Mouse (Mus musculus): ENCODE data around the gene Pla2g4e.
"Not testable (repeated sequence)": the region's sequence is repeated elsewhere in the genome, so short reads cannot be mapped to it uniquely, and the experiment has no call there.

Pla2g4e gene

DNA sequence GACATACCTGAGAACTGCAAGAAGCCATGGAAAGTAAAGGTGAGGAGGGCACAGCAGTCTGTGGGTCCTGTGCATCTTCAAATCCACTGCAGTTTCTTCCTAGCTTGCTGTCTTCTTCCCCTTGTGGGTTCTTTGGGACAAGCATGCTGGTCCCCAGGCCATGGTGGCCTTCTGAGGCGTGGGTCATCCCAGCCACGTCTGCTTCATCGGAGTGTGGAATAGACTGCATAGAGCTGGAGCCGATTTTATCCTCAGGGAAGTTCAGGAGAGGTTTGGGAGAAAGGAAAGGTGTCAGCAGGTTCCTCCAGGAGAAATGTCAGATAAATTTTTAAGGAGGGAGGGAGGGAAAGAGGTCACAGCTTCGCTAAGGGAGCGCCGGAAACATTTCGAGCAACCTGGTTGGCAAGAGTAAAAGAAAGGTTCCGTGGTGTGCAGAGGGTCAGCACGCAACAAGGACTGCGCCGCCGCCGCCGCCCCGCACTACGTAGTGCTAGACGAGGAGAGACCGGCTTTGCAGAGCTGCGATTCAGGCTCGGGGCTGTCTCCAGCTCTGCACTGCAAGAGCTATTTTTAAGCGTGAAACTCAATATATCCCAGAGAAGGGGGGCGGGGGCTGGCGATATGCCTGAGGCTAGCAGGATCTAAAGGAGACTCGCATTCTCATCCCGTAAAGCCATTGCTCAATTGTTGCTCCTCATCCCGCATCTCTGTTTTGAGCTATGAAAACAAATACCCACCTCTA is at the start of gene Pla2g4e:
Pla2g4e (minus strand) TSS at position 657 of the 742 bp plus-strand sequence.
- in situ Hi-C loops (cut with MboI, MseI), result loop anchor here (5.0 kb wide), 1 partner anchor 48 kb away; no protein-coding TSS in a partner anchor

DNA sequence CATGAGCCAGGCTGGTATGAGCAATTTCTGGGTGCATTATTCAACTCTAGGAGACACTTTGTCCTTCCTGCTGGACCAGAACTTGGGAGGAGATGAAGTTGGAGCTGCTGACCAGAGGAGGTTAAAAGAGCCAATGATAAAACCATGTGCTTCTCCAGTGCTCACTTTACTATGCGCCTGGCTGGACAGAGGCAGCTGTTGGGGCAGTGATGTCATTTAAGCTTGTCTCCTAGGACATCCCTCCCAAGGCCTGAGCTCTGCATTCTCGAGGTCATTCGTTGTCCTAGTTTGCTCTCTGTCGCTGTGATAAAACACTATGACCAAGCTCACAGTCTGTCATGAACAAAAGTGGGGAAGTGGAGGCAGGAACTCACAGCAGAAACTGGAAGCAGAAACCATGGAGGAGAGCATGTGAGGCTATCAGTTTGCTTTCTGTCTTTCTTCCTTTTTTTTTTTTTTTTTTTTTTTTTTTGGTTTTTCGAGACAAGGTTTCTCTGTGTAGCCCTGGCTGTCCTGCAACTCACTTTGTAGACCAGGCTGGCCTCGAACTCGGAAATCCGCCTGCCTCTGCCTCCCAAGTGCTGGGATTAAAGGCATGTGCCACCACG is 46.4 kb upstream of the Pla2g4e start:
- in situ Hi-C loops (cut with MboI, MseI), result no loop called here

DNA sequence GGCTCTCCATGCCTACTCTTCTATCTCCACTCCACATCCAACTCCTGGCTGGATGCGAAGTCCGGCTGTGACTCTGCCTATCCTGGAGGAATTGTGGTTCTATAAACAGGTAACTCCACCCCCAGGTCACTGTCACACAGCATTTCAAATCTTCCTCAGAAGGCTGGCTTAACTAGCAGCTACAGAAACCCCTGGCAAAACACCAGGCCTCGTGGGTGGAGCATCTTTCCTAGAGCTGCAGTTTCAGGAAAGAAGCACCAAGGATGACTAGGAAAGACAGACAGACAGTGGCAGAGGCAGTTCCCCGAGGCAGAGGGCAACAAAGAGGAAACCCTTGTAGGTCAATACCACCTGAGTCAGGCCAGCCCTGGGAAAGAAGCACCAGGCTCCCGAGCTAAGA is 43.9 kb upstream of the Pla2g4e start, which contains the start of gene Pla2g4d:
Pla2g4d (minus strand) TSS at position 203 of the 400 bp plus-strand sequence.
- in situ Hi-C loops (cut with MboI, MseI), result no loop called here

DNA sequence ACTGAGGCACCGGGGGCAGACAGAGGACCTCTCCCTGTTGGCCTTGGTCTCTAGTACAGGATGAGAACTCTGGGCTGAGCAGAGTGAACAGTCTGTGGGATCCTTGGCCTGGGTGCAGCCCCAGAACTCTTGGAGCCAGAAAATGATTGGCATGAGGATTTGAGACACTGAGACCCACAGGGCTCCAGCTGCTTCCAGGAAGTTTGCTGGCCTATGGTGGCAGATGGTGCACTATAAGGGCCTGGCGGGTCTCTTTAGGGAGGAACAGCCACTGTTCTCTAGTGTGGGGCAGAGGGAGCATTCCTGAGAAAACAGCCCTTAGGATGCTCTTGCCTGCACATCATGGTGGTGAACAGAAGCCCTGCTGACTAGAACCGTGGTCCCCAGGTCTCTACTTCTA is 43.3 kb upstream of the Pla2g4e start:
- in situ Hi-C loops (cut with MboI, MseI), result no loop called here

DNA sequence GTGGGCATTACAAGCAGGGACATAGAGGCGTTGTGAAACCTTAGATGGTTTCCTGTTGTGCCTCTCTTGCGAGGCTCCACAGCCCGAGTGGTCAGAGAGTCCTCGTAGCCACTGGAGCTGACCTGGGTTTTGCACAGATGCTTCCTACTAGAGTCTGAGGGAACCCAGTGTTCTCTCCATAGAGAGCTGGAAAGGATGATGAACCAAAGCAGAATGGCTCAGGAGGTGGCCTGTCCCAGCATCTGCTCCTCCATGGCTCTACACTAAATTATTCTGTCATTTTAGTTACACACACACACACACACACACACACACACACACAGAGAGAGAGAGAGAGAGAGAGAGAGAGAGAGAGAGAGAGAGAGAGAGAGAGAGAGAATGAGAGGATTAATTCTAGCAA is 40.5 kb upstream of the Pla2g4e start:
- in situ Hi-C loops (cut with MboI, MseI), result no loop called here

DNA sequence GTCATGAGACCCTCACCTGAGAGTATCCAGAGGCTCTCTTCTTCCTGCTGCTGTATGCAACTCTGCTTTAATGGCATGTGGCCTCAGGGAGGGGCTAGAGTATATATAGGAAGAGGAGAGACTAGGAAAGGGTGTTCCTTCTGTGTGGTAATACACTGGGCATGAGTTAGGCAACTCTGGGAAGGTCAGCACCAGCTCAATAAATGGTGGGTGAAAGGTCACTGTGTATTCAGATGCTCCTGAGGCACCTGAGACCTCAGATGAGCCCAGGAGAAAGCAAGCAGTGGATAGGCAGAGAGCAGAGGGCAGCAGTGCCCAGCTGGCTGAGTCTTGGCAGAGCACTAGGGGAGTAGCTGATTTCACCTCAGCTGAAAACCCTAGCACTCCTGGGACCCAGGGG is 39.6 kb upstream of the Pla2g4e start:
- in situ Hi-C loops (cut with MboI, MseI), result loop anchor here (5.0 kb wide), 1 partner anchor 97 kb away; no protein-coding TSS in a partner anchor

DNA sequence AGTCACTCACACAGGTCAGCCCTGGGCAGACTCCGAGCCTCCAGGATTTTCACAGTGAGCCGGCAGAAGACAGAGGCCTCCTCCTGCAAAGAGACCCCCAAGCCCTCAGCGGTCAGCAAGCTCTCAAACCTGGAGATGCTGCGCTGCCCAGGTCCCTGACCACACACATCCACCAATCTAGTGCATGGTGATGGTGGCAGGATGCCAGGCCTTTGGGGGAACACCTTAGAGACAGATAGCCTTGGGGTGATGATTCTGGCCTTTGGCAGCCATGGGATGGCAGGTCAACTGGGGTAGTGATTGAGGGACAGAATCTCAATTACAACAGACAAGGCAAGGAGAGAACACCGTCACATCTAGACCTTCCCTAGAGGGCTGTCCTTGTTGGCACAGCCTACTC is 39.0 kb upstream of the Pla2g4e start:
- in situ Hi-C loops (cut with MboI, MseI), result loop anchor here (5.0 kb wide), 1 partner anchor 97 kb away; no protein-coding TSS in a partner anchor

DNA sequence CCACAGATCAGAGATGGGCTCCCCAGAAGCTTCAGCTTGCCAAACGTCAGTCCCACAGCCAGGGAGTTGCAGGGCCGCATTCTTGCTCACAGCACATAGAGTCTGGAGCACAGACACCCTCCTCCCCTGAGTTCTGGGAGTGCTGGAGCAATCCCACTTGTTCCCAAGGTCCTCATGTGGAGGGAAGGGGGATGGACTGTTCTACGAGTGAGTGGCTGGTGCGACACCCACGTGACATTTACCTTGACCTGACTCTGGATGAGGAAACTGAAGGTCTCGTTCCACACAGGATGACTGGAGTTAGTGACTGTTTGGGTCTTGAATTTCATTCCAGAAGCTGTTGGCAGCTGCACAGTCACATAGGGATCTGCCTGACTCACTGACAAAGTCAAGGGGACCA is 38.4 kb upstream of the Pla2g4e start:
- in situ Hi-C loops (cut with MboI, MseI), result loop anchor here (5.0 kb wide), 1 partner anchor 96 kb away; no protein-coding TSS in a partner anchor

DNA sequence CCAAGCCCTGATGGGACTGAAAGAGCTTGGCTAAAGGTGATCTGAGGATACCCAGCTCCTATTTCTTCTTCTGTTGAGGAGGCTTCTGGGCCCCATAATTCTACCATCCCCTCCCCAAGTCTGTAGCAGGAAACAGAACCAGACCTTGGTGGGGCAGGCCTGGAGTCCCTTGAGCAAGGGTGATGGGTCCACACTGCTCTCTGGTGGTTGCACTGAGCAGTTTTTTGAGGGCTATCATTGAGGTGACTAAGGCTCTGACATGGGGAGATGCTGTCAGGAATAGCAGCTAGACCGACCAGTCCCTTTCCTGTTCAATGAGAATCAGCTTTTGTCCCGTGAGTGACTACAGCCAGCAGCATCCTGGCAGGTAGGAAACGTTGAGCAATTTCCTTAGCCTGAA is 36.1 kb upstream of the Pla2g4e start:
- in situ Hi-C loops (cut with MboI, MseI), result loop anchor here (5.0 kb wide), 1 partner anchor 94 kb away; no protein-coding TSS in a partner anchor

DNA sequence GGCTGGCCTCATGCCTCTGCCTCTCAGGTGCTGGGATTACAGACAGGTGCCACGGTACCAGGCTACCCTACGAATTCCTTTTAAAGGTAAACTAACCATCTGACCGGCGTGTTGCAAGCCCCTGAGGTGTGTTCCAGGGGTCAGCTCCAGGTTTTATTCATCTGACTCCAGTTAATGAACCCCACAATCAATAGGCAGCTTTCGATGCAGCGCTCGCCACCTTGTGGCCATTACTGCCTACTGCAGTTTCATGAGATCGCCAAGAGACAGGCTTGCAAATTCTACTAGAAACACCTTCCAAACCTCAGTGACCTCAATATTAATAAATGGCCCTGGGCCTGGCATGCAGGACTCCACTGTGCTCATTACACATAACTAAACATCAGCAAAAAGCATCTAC is 34.8 kb upstream of the Pla2g4e start:
- in situ Hi-C loops (cut with MboI, MseI), result loop anchor here (5.0 kb wide), 1 partner anchor 93 kb away; no protein-coding TSS in a partner anchor

DNA sequence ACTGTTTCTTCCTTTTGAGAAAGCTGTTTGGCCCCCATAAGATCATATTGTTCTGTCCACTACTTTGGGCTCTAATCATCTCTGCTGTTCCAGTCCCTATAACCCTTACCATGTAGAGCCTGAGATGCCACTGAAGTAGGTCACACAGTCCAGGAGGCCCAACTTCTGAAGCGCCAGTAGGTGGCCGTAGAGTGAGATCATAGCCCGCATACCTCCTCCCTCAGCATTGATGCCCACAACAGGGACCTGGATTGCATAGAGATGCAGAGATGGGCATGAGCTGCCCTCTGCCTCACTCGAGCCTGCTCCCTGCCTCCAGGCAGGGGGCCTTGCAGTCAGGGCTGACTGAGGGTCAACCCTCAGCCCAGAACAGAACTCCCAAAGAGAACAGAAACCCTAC is 31.8 kb upstream of the Pla2g4e start:
- in situ Hi-C loops (cut with MboI, MseI), result no loop called here

DNA sequence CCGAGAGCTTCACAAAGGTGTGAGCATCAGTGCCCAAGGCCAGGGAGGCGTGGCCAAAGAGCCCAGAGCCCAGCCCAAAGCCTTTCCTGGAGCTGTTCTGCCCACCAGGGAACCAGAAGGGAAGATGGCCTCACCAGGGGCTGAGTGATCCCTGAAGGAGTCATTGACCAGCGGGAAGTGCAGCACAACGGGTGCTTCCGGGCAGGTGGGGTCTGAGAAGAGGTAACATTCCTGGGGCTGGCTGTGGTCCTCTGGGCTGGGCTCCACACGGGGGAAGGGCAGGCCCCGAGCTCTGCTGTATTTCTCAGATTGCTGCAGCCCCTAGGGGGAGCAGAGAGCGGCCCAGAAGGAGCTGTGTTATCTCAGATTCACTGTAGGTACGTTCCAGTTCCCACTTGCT is 23.5 kb upstream of the Pla2g4e start:
- in situ Hi-C loops (cut with MboI, MseI), result no loop called here

DNA sequence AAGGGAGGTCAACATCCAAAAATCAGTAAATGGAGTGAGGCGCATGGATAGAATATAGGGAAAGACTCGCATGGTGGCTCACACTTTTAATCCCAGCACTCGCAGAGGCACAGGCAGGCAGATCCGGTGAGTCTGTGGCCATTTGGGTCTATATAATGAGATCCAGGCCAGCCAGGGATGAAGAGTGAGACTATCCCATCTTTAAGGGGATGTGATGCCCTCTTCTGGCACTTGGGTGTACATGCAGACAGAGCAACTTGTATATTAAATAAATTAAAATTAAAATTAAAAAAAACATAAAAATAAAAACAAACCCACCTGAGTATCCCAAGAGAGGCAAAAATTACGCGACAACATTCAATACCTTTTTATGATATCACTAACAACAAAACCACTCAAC is 20.4 kb upstream of the Pla2g4e start:
- in situ Hi-C loops (cut with MboI, MseI), result no loop called here

DNA sequence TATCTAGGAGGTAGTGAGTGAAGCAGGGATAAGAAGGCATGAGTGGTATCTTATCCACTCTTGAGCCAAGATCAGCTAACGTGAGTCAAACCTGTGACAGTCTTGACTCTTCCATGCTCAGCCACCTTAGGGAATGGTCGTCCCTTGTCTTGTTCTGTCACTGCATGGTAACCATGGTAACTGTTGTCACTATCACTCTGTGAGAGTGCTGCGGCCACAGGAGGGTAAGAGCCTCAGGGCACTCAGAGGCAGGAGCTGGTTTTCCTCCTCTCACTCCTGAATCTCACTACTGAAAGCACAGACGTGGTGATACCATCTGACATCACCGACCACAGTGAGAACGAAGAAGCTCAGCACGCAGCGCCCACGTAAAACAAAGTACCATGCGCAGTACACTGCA is 19.7 kb upstream of the Pla2g4e start:
- in situ Hi-C loops (cut with MboI, MseI), result no loop called here

DNA sequence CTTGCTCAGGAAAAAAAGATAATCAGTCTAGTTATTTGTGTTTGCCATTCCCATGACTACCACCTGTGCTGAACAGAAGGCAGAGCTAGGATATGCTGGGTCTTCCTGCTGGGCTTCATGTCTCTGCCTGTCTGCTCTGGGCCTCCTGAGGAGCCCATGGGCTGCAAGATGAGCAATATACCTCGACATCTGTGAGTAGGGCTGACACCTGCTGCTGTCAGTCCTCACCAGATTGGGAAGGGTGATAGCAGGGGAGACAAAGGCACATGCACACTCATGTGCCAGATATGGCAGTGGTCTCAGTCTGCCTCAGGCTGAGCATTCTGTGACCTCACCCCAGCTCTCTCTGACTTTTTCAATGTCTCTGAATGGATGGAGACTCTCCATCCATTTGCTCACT is 17.7 kb upstream of the Pla2g4e start:
- in situ Hi-C loops (cut with MboI, MseI), result no loop called here

DNA sequence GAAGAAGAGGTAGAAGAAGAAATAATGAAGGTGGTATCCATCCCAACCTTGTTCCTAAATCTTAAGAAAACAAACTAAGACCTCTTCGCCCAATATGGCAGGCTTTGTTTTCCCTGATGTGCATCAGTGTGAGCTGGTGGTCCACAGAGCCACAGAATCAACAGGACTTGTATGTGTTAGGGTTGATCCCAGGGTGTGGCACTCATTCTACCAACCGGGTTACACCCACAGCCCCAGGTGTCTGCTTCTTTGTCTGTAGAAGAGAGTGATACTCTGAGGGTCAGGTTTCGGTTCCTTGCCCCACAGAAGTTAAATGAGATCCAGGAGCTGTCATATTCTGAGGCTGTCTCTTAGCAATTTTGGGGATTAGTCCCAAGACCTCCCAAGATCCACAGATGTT is 16.2 kb upstream of the Pla2g4e start:
- in situ Hi-C loops (cut with MboI, MseI), result no loop called here

DNA sequence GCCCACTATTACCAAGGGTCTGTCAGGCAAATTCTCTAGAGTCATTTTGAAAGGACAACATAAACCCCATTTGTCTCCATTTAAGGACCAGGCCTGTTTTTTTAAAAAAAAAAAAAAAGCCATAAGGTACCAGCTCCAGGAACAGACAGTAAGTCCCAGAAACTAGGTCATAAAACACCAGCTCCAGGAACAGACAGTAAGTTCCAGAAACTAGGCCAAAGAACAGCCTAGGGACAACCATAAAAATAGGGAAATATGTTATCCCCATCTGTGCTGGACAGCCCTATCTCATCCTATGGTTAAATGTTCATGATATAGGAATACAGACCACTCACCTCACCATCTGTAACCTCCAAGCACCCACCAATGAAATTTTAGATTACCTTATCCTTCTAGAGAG is 11.1 kb upstream of the Pla2g4e start:
- in situ Hi-C loops (cut with MboI, MseI), result no loop called here

DNA sequence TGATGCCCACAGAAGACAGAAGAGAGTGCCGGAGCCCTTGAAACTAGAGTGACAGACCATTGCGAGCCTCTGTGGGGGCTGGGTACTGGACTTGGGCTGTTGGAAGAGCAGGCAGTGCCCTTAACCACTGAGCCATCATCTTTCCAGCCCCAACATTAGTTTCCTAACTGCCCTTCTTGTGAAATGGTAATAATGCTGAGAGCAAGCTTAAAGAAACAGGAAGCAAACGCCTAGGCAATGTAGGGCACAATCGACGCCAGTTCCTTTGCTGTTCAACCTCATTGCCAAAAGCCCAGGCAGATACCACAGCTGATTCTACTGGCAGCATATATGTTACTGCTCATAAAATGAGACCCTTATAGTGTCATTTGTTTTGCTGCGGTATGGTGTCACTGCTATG is 7.5 kb upstream of the Pla2g4e start:
- in situ Hi-C loops (cut with MboI, MseI), result no loop called here

DNA sequence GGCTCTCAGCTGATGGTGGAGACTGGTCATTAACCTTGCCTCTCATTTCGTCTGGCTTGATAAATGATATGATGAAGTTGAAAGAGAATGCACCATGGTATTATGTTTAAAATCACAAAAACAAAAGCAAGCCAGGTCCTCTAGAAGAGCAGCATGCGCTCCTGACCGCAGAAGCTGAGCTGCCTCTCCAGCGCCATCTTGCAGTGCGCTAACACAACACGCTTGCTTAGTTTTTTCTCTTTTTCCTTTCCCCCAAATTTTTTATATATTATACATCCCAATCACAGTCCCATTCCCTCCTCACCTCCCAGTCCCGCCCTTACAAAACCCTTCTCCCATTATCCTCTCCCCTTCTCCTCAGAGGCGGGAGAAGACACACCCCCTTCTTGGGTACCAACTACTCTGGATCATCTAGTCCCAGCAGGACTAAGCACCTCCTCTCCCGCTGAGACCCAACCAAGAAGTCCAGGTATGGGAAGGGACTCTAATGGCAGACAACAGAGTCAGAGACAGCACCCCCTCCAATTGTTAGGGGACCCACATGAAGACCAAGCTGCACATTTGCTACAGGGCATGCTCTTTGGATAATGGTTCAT is 384 bp upstream of the Pla2g4e start:
- in situ Hi-C loops (cut with MboI, MseI), result loop anchor here (5.0 kb wide), 1 partner anchor 48 kb away; no protein-coding TSS in a partner anchor

DNA sequence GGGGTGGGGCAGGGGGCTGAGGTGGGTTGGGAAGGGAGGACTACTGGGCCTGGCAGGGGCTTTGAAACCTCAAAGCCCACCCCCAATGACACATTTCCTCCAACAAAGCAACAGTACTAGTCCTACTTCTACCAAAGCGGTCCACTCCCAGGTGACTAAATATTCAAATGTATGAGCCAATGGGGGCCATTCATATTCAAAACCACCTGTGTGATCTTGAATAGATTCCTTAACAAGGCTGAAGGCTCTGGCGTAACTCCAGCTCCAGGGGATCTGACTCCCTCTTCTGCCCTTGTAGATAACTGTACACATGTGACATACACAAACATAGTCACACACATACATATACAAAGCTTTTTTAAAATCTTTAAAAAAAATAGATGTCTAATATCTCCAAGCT is 1.1 kb downstream of the Pla2g4e start:
- in situ Hi-C loops (cut with MboI, MseI), result no loop called here

DNA sequence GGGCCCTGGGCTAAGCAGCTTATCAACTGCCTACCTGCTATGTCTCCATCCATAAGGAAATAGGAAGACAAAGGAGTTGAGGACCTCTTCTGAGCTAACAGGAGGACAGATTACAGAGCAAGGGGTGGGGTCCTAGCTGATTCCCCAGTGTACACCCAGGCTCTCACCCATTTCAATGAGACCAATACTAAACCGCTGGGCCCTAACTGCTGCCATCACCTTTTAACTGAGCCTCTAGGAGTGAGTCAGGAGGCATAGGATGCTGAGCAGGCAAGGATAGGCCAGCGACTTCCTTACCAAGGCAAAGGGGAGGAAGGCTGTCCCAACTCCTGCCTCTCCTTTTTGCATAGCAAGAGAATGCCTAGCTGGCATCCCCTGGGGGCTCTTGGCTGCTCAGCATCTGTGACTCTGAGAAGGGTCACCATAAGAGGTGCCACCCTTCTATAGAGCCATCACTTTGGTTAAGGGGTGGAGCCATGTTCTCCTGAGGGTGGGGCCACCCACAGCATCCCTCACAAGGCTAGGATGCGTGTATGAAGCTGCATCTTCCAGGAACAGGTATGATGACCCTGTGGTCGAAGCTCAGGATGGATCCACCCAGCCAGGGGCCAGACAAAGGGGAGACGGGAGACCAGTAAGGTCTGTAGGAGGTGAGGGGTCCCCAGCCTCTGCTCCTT is 2.2 kb downstream of the Pla2g4e start:
- in situ Hi-C loops (cut with MboI, MseI), result no loop called here

DNA sequence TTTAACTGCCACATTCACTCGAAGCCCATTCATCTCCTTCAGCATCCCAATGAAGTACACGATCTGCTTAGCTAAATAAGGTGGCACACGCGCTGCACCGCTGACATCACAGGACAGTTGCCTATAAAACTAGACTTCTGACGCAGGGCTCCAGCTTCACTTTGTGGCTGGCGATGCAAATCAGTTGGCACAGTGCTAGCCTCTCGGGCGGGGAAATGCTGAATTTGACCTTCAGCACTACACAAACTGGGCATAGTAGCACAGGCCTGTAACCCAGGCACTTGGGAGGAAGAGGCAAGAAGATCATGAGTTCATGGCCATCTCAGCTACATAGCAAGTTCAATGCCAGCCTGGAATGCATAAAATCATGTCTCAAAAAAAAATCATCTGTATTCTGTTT is 6.4 kb downstream of the Pla2g4e start:
- in situ Hi-C loops (cut with MboI, MseI), result not testable (repeated sequence)
